Mouse (Mus musculus) right cerebral cortex, postnatal 14 days (tissue): Measurements from ENCODE around the gene Gpc6.
A peak's percentile ranks its signal among the peaks of the same experiment; 100 is the strongest.

Experiments used
- DNase-seq: peaks from one replicate; pipeline ENCODE4 v3.0.0; 2022

Gpc6 gene

GRCm38 (mm10) chr14:117824491-117824890 lies 899.4 kb downstream of the Gpc6 start:
- no peak for DNase-seq

- no peak for DNase-seq
Observed at GRCm38 (mm10) chr14:117826294-117827046, 901.4 kb downstream of the Gpc6 start.

- DNase-seq, result no peak
Observed at GRCm38 (mm10) chr14:117831267-117831666, 906.2 kb downstream of the Gpc6 start.

GRCm38 (mm10) chr14:117831731-117832130 lies 906.6 kb downstream of the Gpc6 start:
- peak; percentile 59 for DNase-seq

GRCm38 (mm10) chr14:117835506-117835905 lies 910.4 kb downstream of the Gpc6 start:
- DNase-seq, result no peak

- DNase-seq, result no peak
Observed at GRCm38 (mm10) chr14:117837021-117837420, 911.9 kb downstream of the Gpc6 start.

GRCm38 (mm10) chr14:117837715-117838114 lies 912.6 kb downstream of the Gpc6 start:
- DNase-seq, result no peak

- DNase-seq, result no peak
Observed at GRCm38 (mm10) chr14:117841211-117841610, 916.1 kb downstream of the Gpc6 start.

- DNase-seq, result no peak
Observed at GRCm38 (mm10) chr14:117841797-117842553, 916.9 kb downstream of the Gpc6 start.

GRCm38 (mm10) chr14:117849591-117850505 lies 924.7 kb downstream of the Gpc6 start:
- DNase-seq, result no peak

GRCm38 (mm10) chr14:117852266-117852665 lies 927.2 kb downstream of the Gpc6 start:
- no peak for DNase-seq

- no peak for DNase-seq
Observed at GRCm38 (mm10) chr14:117852842-117853241, 927.7 kb downstream of the Gpc6 start.

- no peak for DNase-seq
Observed at GRCm38 (mm10) chr14:117854498-117854897, 929.4 kb downstream of the Gpc6 start.

- DNase-seq, result no peak
Observed at GRCm38 (mm10) chr14:117871268-117871667, 946.2 kb downstream of the Gpc6 start.

GRCm38 (mm10) chr14:117879313-117879712 lies 954.2 kb downstream of the Gpc6 start:
- DNase-seq, result no peak

GRCm38 (mm10) chr14:117881112-117881511 lies 956.0 kb downstream of the Gpc6 start:
- no peak for DNase-seq

GRCm38 (mm10) chr14:117882222-117882621 lies 957.1 kb downstream of the Gpc6 start:
- DNase-seq, result peak; percentile 55

- DNase-seq, result no peak
Observed at GRCm38 (mm10) chr14:117889653-117890052, 964.5 kb downstream of the Gpc6 start.

- no peak for DNase-seq
Observed at GRCm38 (mm10) chr14:117891426-117891825, 966.3 kb downstream of the Gpc6 start.

GRCm38 (mm10) chr14:117892026-117892425 lies 966.9 kb downstream of the Gpc6 start:
- no peak for DNase-seq

GRCm38 (mm10) chr14:117894869-117895538 lies 969.9 kb downstream of the Gpc6 start:
- no peak for DNase-seq

GRCm38 (mm10) chr14:117895539-117895912 lies 970.4 kb downstream of the Gpc6 start:
- DNase-seq, result peak; percentile 52

- DNase-seq, result no peak
Observed at GRCm38 (mm10) chr14:117904300-117904699, 979.2 kb downstream of the Gpc6 start.
